Mouse (Mus musculus) bone marrow macrophage, adult 2 months (primary cell): ENCODE data around the gene D430019H16Rik.

Experiments
- CTCF ChIP-seq: IDR thresholded peaks from 2 replicates; pipeline ENCODE4 v1.5.1; 2012; ENCODE audit warnings: low read depth, mild to moderate bottlenecking, low read length, moderate library complexity
- POLR2A ChIP-seq: IDR thresholded peaks from 2 replicates; pipeline ENCODE4 v1.6.1; 2012; ENCODE audit warnings: mild to moderate bottlenecking, low read depth, low read length, borderline replicate concordance

DNA sequence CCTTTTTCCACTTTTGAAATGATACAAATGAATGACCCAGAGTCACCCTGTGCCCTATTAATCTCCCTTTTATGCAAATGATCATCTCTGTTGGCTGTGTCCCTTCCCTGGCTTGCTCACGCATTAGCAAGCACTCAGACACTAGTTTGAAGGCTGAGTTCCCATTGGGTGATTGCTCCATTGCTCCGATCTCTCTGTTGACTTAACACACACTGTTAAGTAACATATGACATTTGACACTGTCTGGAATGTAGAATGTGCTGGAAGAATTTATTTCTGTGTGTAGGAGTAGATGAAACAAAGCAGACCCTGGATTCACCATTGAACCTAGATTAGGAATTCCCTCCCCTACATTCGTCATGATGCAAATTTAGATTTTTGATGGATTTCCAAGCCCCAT, 20.8 kb upstream of the D430019H16Rik start:
- TF ChIP-seq CTCF (no peak), POLR2A (no peak)
